Comparison of ENCODE assay signal across 11 mouse cellular contexts in genomic region chr10:11175801-11176482, GRCm38 (mm10). TPM values are rescaled to one million over a fixed set of nuclear protein-coding genes. Genes with fewer than 3 reads are reported as not detected.
DNase-seq lines count a peak whose midpoint lies in the region; ATAC-seq and TF ChIP-seq lines count a peak whose summit lies in the region.
"Had no signal": no experiment of that assay in that cellular context is flagged by ENCODE, and none has a peak within 500 bp of the region (broad histone marks: within the 10 kb centered on the region; RNA-seq: fewer than 3 reads in every experiment).

No protein-coding gene starts in this region.

- 85% methylated on average over 8 of the region's 8 CpGs for WGBS in forebrain, embryonic 16.5 days
- WGBS in forebrain, embryonic 13.5 days, result 91% methylated on average over 8 of the region's 8 CpGs

- H3K9ac ChIP-seq in forebrain, embryonic 16.5 days (replicated peaks; ENCODE audit: low read depth, low read length), result no peak overlapping the region
- H3K9ac ChIP-seq in forebrain, embryonic 13.5 days, result no peak overlapping the region
- H3K9ac ChIP-seq: heart, embryonic 15.5 days; limb, embryonic 13.5 days had no signal

- no peak overlapping the region for H3K27ac ChIP-seq in forebrain, embryonic 16.5 days (ENCODE audit: low read length)
- H3K27ac ChIP-seq in forebrain, embryonic 13.5 days, result no peak overlapping the region
- no peak overlapping the region for H3K27ac ChIP-seq in left cerebral cortex, adult 2 months
- H3K27ac ChIP-seq: heart, embryonic 15.5 days; limb, embryonic 13.5 days had no signal

- no peak for TF ChIP-seq POLR2A in brain, embryonic 14.5 days (IDR thresholded peaks at IDR 0.05; ENCODE audit: borderline replicate concordance, extremely low read depth, insufficient read depth, insufficient read length, poor library complexity, severe bottlenecking)

- H3K4me1 ChIP-seq in forebrain, embryonic 16.5 days (replicated peaks; ENCODE audit: control insufficient read depth, insufficient read depth, low read length), result no peaks in the 10 kb centered on the region
- no peaks in the 10 kb centered on the region for H3K4me1 ChIP-seq in forebrain, embryonic 13.5 days
- H3K4me1 ChIP-seq in E14TG2a.4 (replicated peaks; ENCODE audit: low read depth, low read length), result no peaks in the 10 kb centered on the region
- H3K4me1 ChIP-seq: limb, embryonic 13.5 days had no signal

- TF ChIP-seq CTCF in left cerebral cortex, adult 2 months (IDR thresholded peaks at IDR 0.05), result peak; percentile 61
- TF ChIP-seq CTCF in E14TG2a.4 (conservative IDR thresholded peaks at IDR 0.05; ENCODE audit: low read length), result 0 out of 2 replicates have a peak, but pooled peaks have one; percentile 14
- no peak for TF ChIP-seq CTCF in brain, embryonic 14.5 days (IDR thresholded peaks at IDR 0.05; ENCODE audit: borderline replicate concordance, extremely low read depth, insufficient read depth, insufficient read length)

- no peak for DNase-seq in left cerebral cortex, adult 2 months (ENCODE audit: extremely low spot score in 1 of 2, low spot score in 2 of 2)
- no peak for DNase-seq in left cerebral cortex, postnatal 10 days (ENCODE audit: extremely low spot score in 1 of 2, low spot score in 2 of 2)
- peak; percentile 66 for DNase-seq in brain, embryonic 14.5 days (ENCODE audit: low read depth)
- DNase-seq in yolk sac, embryonic 10.5 days (ENCODE audit: low spot score), result no peak
- DNase-seq: gastrocnemius, postnatal 10 days; layer of hippocampus, adult 9-11 months had no signal

- H3K27me3 ChIP-seq in forebrain, embryonic 16.5 days (replicated peaks; ENCODE audit: control insufficient read depth, insufficient read depth, low read length), result no peaks in the 10 kb centered on the region
- no peaks in the 10 kb centered on the region for H3K27me3 ChIP-seq in forebrain, embryonic 13.5 days
- no peaks in the 10 kb centered on the region for H3K27me3 ChIP-seq in E14TG2a.4 (ENCODE audit: insufficient read depth, low read length)
- H3K27me3 ChIP-seq: heart, embryonic 15.5 days; limb, embryonic 13.5 days had no signal

- no peaks in the 10 kb centered on the region for H3K9me3 ChIP-seq in forebrain, embryonic 16.5 days (ENCODE audit: control insufficient read depth, low read length)
- no peaks in the 10 kb centered on the region for H3K9me3 ChIP-seq in forebrain, embryonic 13.5 days (replicated peaks)
- H3K9me3 ChIP-seq in E14TG2a.4 (ENCODE audit: low read length), result no peaks in the 10 kb centered on the region
- H3K9me3 ChIP-seq: heart, embryonic 15.5 days; limb, embryonic 13.5 days had no signal

- peaks cover 21% of the 10 kb centered on the region for H3K36me3 ChIP-seq in forebrain, embryonic 16.5 days (ENCODE audit: control insufficient read depth, insufficient read depth)
- peaks cover 64% of the 10 kb centered on the region for H3K36me3 ChIP-seq in forebrain, embryonic 13.5 days (ENCODE audit: poor library complexity, severe bottlenecking)
- H3K36me3 ChIP-seq in E14TG2a.4 (ENCODE audit: insufficient read depth, low read length), result peaks cover 70% of the 10 kb centered on the region

- intact Hi-C loops in left cerebral cortex, adult 2 months (cut with DNase I), result loop anchor here (5.0 kb wide), 1 partner anchor 819 kb away; no protein-coding TSS in a partner anchor
- intact Hi-C loops in left cerebral cortex, postnatal 10 days (cut with DNase I), result no loop called here

- ATAC-seq in forebrain, embryonic 16.5 days, result peak; percentile 54; the same call in 1 of the 2 replicates
- no peak for ATAC-seq in forebrain, embryonic 13.5 days

- no peak overlapping the region for H3K4me2 ChIP-seq in forebrain, embryonic 16.5 days (ENCODE audit: low read length)
- H3K4me2 ChIP-seq in forebrain, embryonic 13.5 days, result no peak overlapping the region
- H3K4me2 ChIP-seq: heart, embryonic 15.5 days; limb, embryonic 13.5 days had no signal

- H3K4me3 ChIP-seq in forebrain, embryonic 16.5 days (replicated peaks; ENCODE audit: low read length), result no peak overlapping the region
- no peak overlapping the region for H3K4me3 ChIP-seq in forebrain, embryonic 13.5 days
- no peak overlapping the region for H3K4me3 ChIP-seq in left cerebral cortex, adult 2 months
- H3K4me3 ChIP-seq in E14TG2a.4 (replicated peaks; ENCODE audit: low read length), result no peak overlapping the region
- H3K4me3 ChIP-seq: heart, embryonic 15.5 days; limb, embryonic 13.5 days had no signal

RNA-seq across cellular contexts. Expression of gene Shprh, which starts 26.7 kb away (rescaled TPM):
- 27.9 and 30.1 TPM in 2 replicates for polyA plus RNA-seq in forebrain, embryonic 16.5 days (2015; fragmentation: Nextera tagmentation; extraction: Ambion mirVana)
- polyA plus RNA-seq in forebrain, embryonic 13.5 days (2015; fragmentation: Nextera tagmentation; extraction: Ambion mirVana), result 24.1 and 26.0 TPM in 2 replicates
- total RNA-seq in left cerebral cortex, adult 2 months (2021), result 10 to 100 TPM; 36.9 to 42.2 TPM
- total RNA-seq in left cerebral cortex, postnatal 10 days (2021), result 10 to 100 TPM; 42.8 to 45.4 TPM
- 15.9 and 17.4 TPM in 2 replicates for polyA plus RNA-seq in brain, embryonic 14.5 days (2012; rRNA removed)
